Mouse (Mus musculus): ENCODE results near the gene Ttc26. TPM values are rescaled to one million over a fixed set of nuclear protein-coding genes. Genes with fewer than 3 reads are reported as not detected.
"Not testable (repeated sequence)": the region's sequence is repeated elsewhere in the genome, so short reads cannot be mapped to it uniquely, and the experiment has no call there.

The Ttc26 gene
- total and polyA plus RNA-seq, 2 experiments from 2014 or later, result 4.0 to 10.1 TPM

GRCm38 (mm10) chr6:38433261-38434033, 52.2 kb downstream of the Ttc26 start, which contains the start of gene Ubn2:
TSS of gene Ubn2 (plus strand) at chr6:38433950.
- Histone ChIP-seq H3K36me3 (ENCODE audit: insufficient read depth) (no peaks in the 10 kb centered on the region), H3K9ac (peak within 1 kb of the TSS; percentile 81), H3K27me3 (ENCODE audit: insufficient read depth, low read length) (no peaks in the 10 kb centered on the region), H3K27ac (ENCODE audit: low read depth, low read length) (peak within 1 kb of the TSS; percentile 99), H3K9me3 (ENCODE audit: low read length) (no peaks in the 10 kb centered on the region), H3K4me1 (ENCODE audit: insufficient read depth) (peaks cover 13% of the 10 kb centered on the region), H3K4me2 (ENCODE audit: low read depth) (peak within 1 kb of the TSS; percentile 61), H3K4me3 (ENCODE audit: low read depth, low read length) (peak within 1 kb of the TSS; percentile 95)
- 2% methylated on average over 64 of the region's 64 CpGs for WGBS
- TF ChIP-seq CTCF (IDR thresholded peaks at IDR 0.05; ENCODE audit: low read depth), result no peak
- peak; percentile 100 for DNase-seq
- peak; percentile 98 for ATAC-seq

GRCm38 (mm10) chr6:38434055-38435023, 53.1 kb downstream of the Ttc26 start:
- no peaks in the 10 kb centered on the region for H3K9me3 ChIP-seq (ENCODE audit: low read length)
- no peak for TF ChIP-seq CTCF (IDR thresholded peaks at IDR 0.05; ENCODE audit: low read depth)
- peak overlapping the region; percentile 81 for H3K9ac ChIP-seq
- no peaks in the 10 kb centered on the region for H3K36me3 ChIP-seq (ENCODE audit: insufficient read depth)
- peak overlapping the region; percentile 95 for H3K4me3 ChIP-seq (ENCODE audit: low read depth, low read length)
- no peaks in the 10 kb centered on the region for H3K27me3 ChIP-seq (ENCODE audit: insufficient read depth, low read length)
- DNase-seq (peak; percentile 31), ATAC-seq (peak; percentile 79)
- peak overlapping the region; percentile 99 for H3K27ac ChIP-seq (ENCODE audit: low read depth, low read length)
- H3K4me1 ChIP-seq (ENCODE audit: insufficient read depth), result peaks cover 13% of the 10 kb centered on the region
- H3K4me2 ChIP-seq (ENCODE audit: low read depth), result peak overlapping the region; percentile 61
- WGBS, result 3% methylated on average over 86 of the region's 118 CpGs

- Histone ChIP-seq H3K27ac (ENCODE audit: low read depth, low read length) (no peak overlapping the region), H3K4me1 (ENCODE audit: insufficient read depth) (no peaks in the 10 kb centered on the region), H3K27me3 (ENCODE audit: insufficient read depth, low read length) (no peaks in the 10 kb centered on the region), H3K9me3 (ENCODE audit: low read length) (no peaks in the 10 kb centered on the region), H3K4me3 (ENCODE audit: low read depth, low read length) (no peak overlapping the region), H3K9ac (no peak overlapping the region), H3K36me3 (ENCODE audit: insufficient read depth) (peaks cover 31% of the 10 kb centered on the region), H3K4me2 (ENCODE audit: low read depth) (no peak overlapping the region)
- WGBS, result 94% methylated on average over 3 of the region's 3 CpGs
- ATAC-seq (no peak), DNase-seq (no peak)
- no peak for TF ChIP-seq CTCF (IDR thresholded peaks at IDR 0.05; ENCODE audit: low read depth)
Measured at GRCm38 (mm10) chr6:38443842-38444241, 62.6 kb downstream of the Ttc26 start.

- DNase-seq, result no peak
- peaks cover 39% of the 10 kb centered on the region for H3K36me3 ChIP-seq (ENCODE audit: insufficient read depth)
- 85% methylated on average over 2 of the region's 2 CpGs for WGBS
Measured at GRCm38 (mm10) chr6:38448295-38448694, 67.0 kb downstream of the Ttc26 start.

DNA sequence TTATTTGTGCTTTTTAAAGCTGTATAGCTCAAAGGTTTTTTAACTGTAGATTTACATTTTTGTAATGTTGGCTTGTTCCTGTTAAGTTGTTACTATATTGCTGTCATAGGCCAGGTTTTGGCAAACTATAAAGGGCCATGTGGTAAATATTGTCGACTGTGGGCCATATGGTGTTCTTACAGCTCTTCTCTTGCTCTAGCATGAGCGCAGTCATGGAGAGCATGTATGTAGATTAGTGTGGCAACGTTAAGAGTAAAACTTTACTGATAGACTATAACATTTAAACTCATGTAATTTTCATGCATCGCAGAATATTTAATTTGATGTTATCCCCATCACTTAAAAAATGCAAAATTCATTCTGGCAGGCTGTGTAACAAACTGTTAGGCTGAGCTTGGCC, 71.8 kb downstream of the Ttc26 start:
- whole genome bisulfite sequencing, result 75% methylated on average over 4 of the region's 4 CpGs
- no peaks in the 10 kb centered on the region for H3K4me1 ChIP-seq (ENCODE audit: insufficient read depth)
- H3K36me3 ChIP-seq (ENCODE audit: insufficient read depth), result peaks cover 24% of the 10 kb centered on the region
- no peak overlapping the region for H3K4me3 ChIP-seq (ENCODE audit: low read depth, low read length)
- TF ChIP-seq CTCF (IDR thresholded peaks at IDR 0.05; ENCODE audit: low read depth), result no peak
- no peak overlapping the region for H3K27ac ChIP-seq (ENCODE audit: low read depth, low read length)
- peak; percentile 96 for ATAC-seq
- no peaks in the 10 kb centered on the region for H3K27me3 ChIP-seq (ENCODE audit: insufficient read depth, low read length)
- no peaks in the 10 kb centered on the region for H3K9me3 ChIP-seq (ENCODE audit: low read length)
- H3K4me2 ChIP-seq (ENCODE audit: low read depth), result no peak overlapping the region
- H3K9ac ChIP-seq, result no peak overlapping the region
- peak; percentile 66 for DNase-seq

More at GRCm38 (mm10) chr6:38448295-38448694, 67.0 kb downstream of the Ttc26 start:
- TF ChIP-seq CTCF (IDR thresholded peaks at IDR 0.05; ENCODE audit: low read depth), result no peak
- Histone ChIP-seq H3K4me3 (ENCODE audit: low read depth, low read length) (no peak overlapping the region), H3K9ac (no peak overlapping the region), H3K4me2 (ENCODE audit: low read depth) (no peak overlapping the region), H3K27me3 (ENCODE audit: insufficient read depth, low read length) (no peaks in the 10 kb centered on the region), H3K27ac (ENCODE audit: low read depth, low read length) (no peak overlapping the region), H3K9me3 (ENCODE audit: low read length) (no peaks in the 10 kb centered on the region), H3K4me1 (ENCODE audit: insufficient read depth) (no peaks in the 10 kb centered on the region)
- ATAC-seq, result no peak

GRCm38 (mm10) chr6:38456425-38456824, 75.2 kb downstream of the Ttc26 start:
- H3K27me3 ChIP-seq (ENCODE audit: insufficient read depth, low read length); H3K27ac ChIP-seq (ENCODE audit: low read depth, low read length); H3K4me1 ChIP-seq (ENCODE audit: insufficient read depth); ATAC-seq; H3K4me2 ChIP-seq (ENCODE audit: low read depth); H3K9ac ChIP-seq; H3K4me3 ChIP-seq (ENCODE audit: low read depth, low read length); H3K9me3 ChIP-seq (ENCODE audit: low read length); DNase-seq: not testable (repeated sequence)
- peaks cover 27% of the 10 kb centered on the region for H3K36me3 ChIP-seq (ENCODE audit: insufficient read depth)
